Mouse (Mus musculus) intestine, embryonic 15.5 days (tissue): Measurements from ENCODE around the gene Zscan29. TPM values are rescaled to one million over a fixed set of nuclear protein-coding genes. Genes with fewer than 3 reads are reported as not detected.

Experiments used
- ATAC-seq: fragments of 200-750 bp; cut with Nextera tagmentation; 2 replicates; pipeline ENCODE4 v1.8.0; 2017; ENCODE audit warnings: moderate TSS enrichment, moderate library complexity
- H3K27ac ChIP-seq: fragments of 300-500 bp; sonication (generic); 2 replicates; pipeline ENCODE4 v1.5.1; 2015; ENCODE audit warnings: mild to moderate bottlenecking, inconsistent platforms
- H3K27me3 ChIP-seq: fragments of 300-500 bp; sonication (generic); replicated peaks from 2 replicates; pipeline ENCODE4 v1.6.1; 2015; ENCODE audit warnings: inconsistent platforms
- H3K36me3 ChIP-seq: fragments of 300-500 bp; sonication (generic); 2 replicates; pipeline ENCODE4 v1.6.1; 2015; ENCODE audit warnings: inconsistent platforms
- H3K4me1 ChIP-seq: fragments of 300-500 bp; sonication (generic); replicated peaks from 2 replicates; pipeline ENCODE4 v1.6.1; 2015; ENCODE audit warnings: inconsistent platforms
- H3K4me2 ChIP-seq: fragments of 300-500 bp; sonication (generic); replicated peaks from 2 replicates; pipeline ENCODE4 v1.6.1; 2015; ENCODE audit warnings: mild to moderate bottlenecking, inconsistent platforms
- H3K4me3 ChIP-seq: fragments of 300-500 bp; sonication (generic); replicated peaks from 2 replicates; pipeline ENCODE4 v1.5.1; 2015; ENCODE audit warnings: inconsistent platforms
- H3K9ac ChIP-seq: fragments of 300-500 bp; sonication (generic); 2 replicates; pipeline ENCODE4 v1.6.1; 2015; ENCODE audit warnings: inconsistent platforms
- H3K9me3 ChIP-seq: fragments of 300-500 bp; sonication (generic); 2 replicates; pipeline ENCODE4 v1.6.1; 2016; ENCODE audit warnings: inconsistent platforms
- WGBS: fragments of 180-500 bp; shearing (Covaris S2); methylation state at CpG from one replicate; pipeline ENCODE4 v1.1.7; 2015; 5-methylcytosine and 5-hydroxymethylcytosine counted together
- polyA plus RNA-seq: library from polyadenylated mRNA; unstranded; fragments of >200 nt; fragmentation: Nextera tagmentation; extraction: Ambion mirVana; gene quantifications from 2 replicates; pipeline ENCODE4 v1.2.1, GENCODE M21; 2015

Zscan29 gene
- 8.6 and 8.9 TPM in 2 replicates for polyA plus RNA-seq

DNA sequence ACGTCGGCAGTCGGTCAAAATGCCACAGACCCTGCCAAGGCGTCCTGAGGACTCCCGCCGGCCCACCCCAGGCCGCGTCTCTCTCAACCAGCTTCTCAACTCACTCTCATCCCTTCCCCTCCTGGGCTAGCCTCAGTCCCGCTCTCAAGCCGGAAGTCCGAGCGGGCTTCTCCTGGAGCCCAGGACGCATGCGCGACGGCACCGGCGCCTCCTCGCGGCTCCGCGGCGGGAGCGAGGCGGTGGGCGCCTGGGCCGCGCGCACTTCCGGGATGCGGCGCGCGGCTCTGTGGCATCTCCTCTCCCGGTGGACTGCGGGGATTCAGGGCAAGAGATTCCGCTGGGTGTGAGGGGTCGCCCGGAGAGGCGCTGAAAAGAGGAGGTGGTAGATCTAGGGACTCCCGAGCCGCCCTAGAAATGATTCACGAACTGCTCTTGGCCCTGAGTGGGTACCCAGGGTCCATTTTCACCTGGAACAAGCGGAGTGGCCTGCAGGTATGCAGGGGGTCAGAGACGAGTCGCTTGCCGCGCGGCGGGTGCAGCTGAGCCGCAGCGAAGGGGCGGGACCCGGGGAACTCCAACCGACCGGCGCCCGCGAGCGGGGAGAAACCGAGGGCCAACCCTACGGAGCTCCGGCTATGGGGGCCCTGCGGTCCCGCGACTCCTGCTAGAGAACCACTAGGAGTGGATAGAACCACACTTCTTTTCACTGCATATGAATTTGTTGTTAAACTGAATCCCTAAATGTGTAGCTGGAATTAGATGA is at the start of gene Zscan29:
TSS of gene Zscan29 (minus strand) at position 146 of the 763 bp plus-strand sequence.
- Histone ChIP-seq H3K9ac (peak within 1 kb of the TSS; percentile 89), H3K4me3 (peak within 1 kb of the TSS; percentile 85), H3K4me1 (peaks cover 13% of the 10 kb centered on the region), H3K9me3 (no peaks in the 10 kb centered on the region), H3K36me3 (peaks cover 3% of the 10 kb centered on the region; the same call in 1 of the 2 replicates), H3K4me2 (peak within 1 kb of the TSS; percentile 77), H3K27ac (peak within 1 kb of the TSS; percentile 89), H3K27me3 (no peaks in the 10 kb centered on the region)
- WGBS: under 1% methylated on average over 64 of the region's 66 CpGs
- peak; percentile 98 for ATAC-seq

DNA sequence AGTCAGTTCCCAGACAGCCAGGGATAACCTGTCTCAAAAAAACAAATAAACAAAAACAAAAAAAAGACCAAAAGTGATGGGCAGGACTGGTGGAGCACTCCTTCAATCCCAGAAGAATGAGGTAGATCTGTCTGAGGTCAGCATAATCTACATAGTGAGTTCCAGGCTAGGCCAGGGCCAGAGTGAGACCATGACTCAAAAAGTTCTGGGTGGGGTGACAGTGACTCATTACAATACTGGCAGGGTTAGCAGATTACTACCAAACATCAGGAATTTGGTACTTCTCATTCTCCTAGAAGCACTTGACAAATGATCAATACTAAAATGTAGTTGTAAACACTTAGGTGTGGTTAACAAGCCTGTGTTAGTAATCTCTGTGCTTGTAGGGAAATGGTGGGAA is 49.1 kb upstream of the Zscan29 start:
- H3K36me3 ChIP-seq: peaks cover 13% of the 10 kb centered on the region
- no peak overlapping the region for H3K4me3 ChIP-seq
- no peak overlapping the region for H3K4me2 ChIP-seq
- no peaks in the 10 kb centered on the region for H3K4me1 ChIP-seq
- 0 out of 2 replicates have a peak, but pooled peaks cover 3% of the 10 kb centered on the region for H3K9me3 ChIP-seq
- no peak overlapping the region for H3K9ac ChIP-seq
- no peak for ATAC-seq
- no peak overlapping the region for H3K27ac ChIP-seq
- H3K27me3 ChIP-seq: no peaks in the 10 kb centered on the region

DNA sequence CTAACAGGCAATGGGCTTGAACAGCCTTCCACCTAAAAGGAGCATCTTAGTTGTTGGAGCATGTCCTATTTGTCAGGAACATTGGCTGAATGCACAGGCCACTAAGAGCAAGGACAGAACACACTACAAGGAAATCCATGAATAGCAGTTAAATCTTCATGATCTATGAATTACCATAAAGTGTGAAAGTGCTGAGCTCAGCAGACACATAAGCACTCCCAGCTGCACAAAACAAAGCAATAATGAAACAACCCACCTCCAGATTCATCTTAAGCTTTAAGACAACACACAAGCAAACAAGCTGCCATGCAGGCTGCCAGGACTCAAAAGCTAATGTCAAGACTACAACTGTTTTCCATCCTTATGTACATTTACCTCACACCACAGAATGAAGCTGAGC is 48.3 kb upstream of the Zscan29 start:
- no peak for ATAC-seq
- H3K36me3 ChIP-seq: peaks cover 17% of the 10 kb centered on the region

DNA sequence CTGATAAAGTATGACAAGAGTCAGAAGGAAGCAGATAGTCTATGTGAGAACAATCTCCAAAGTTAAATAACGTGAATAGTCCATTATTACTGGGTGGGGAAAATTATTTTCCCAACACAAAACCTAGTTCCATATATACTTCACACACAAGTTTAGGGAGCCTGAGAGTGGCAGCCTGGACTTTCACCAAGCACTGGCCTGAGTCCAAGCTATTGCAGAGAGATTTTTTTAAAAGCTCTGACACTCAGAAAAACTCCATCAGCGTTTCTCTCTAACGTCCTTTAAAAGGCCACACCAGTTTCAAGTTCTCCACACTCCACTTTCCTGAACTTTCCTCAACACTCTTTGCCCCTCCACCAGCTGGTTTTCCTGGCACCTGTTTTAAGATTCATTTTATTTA is 43.6 kb upstream of the Zscan29 start:
- Histone ChIP-seq H3K27ac (no peak overlapping the region), H3K9ac (no peak overlapping the region), H3K27me3 (no peaks in the 10 kb centered on the region), H3K4me1 (no peaks in the 10 kb centered on the region), H3K9me3 (0 out of 2 replicates have a peak, but pooled peaks cover 3% of the 10 kb centered on the region), H3K4me3 (no peak overlapping the region), H3K36me3 (peaks cover 25% of the 10 kb centered on the region), H3K4me2 (no peak overlapping the region)
- no peak for ATAC-seq
- 80% methylated on average over 3 of the region's 3 CpGs for WGBS

More for the DNA sequence above, 48.3 kb upstream of the Zscan29 start:
- Histone ChIP-seq H3K4me1 (no peaks in the 10 kb centered on the region), H3K9ac (no peak overlapping the region), H3K27ac (no peak overlapping the region), H3K9me3 (0 out of 2 replicates have a peak, but pooled peaks cover 3% of the 10 kb centered on the region), H3K27me3 (no peaks in the 10 kb centered on the region), H3K4me3 (no peak overlapping the region), H3K4me2 (no peak overlapping the region)

DNA sequence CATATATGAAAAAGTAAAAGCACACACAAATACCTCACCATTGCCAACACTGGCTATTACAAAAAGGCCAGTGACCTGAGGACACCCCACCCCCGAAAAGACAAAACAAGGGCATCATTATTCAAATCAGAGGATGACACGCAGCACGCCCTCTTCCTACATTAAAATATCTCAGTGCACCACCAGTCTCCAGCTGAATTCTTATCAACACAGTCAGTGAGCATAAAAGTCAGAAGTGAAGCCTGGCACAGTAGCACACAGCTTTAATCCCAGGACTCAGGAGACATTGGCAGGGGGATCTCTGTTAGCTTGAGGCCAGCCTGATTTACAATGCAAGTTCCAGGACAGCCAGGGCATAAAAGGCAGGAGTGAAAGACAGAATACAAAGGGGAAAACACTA is 35.6 kb upstream of the Zscan29 start:
- ATAC-seq: no peak
- H3K4me3 ChIP-seq: no peak overlapping the region
- 91% methylated on average over 3 of the region's 3 CpGs for WGBS
- no peaks in the 10 kb centered on the region for H3K9me3 ChIP-seq
- no peak overlapping the region for H3K27ac ChIP-seq
- no peaks in the 10 kb centered on the region for H3K27me3 ChIP-seq
- no peak overlapping the region for H3K4me2 ChIP-seq
- peaks cover 39% of the 10 kb centered on the region for H3K36me3 ChIP-seq
- no peaks in the 10 kb centered on the region for H3K4me1 ChIP-seq
- no peak overlapping the region for H3K9ac ChIP-seq

DNA sequence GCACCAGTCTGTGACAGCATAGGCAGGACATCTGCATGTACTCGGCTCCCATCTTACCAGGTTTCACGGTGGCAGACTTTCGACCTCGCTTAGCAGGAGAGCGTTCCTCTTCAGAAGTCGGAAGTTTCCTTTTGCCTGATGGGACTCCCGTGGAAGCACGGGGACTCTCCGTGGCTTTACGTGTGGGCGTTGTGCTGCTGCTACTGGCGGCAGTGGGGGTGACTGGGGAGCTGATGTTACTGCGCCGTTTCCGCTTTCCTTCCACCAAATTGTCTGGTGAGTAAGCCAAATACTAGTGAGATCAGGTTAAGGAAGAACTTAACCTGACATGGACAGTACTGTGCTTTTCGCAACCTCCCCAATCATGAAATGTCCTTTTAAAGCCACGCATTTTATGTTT is 33.4 kb upstream of the Zscan29 start:
- Histone ChIP-seq H3K4me3 (no peak overlapping the region), H3K9ac (no peak overlapping the region), H3K4me1 (no peaks in the 10 kb centered on the region), H3K4me2 (no peak overlapping the region), H3K27ac (no peak overlapping the region), H3K27me3 (no peaks in the 10 kb centered on the region), H3K9me3 (no peaks in the 10 kb centered on the region), H3K36me3 (peaks cover 31% of the 10 kb centered on the region)
- WGBS: 93% methylated on average over 17 of the region's 17 CpGs
- ATAC-seq: no peak

DNA sequence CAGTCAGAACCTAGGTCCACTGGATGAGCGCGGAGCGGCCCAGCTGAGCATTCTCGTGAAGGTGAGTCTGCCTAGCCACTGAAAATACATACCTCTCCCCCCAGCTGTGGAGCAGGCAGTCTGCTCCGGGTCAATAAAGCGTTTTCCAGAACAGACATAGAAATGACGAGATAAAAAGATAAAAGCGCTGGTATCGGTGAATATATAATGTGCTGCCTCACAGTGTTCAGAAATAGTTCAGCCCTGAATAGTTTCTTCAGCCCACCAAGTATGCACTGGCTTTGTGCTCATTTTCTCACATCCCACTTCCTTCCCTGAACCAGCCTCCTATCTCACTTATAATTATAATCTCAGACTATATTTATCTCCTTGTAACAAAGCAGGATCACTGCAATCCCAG is 24.5 kb upstream of the Zscan29 start:
- H3K9me3 ChIP-seq: no peaks in the 10 kb centered on the region
- H3K27ac ChIP-seq: no peak overlapping the region
- no peak overlapping the region for H3K9ac ChIP-seq
- ATAC-seq: no peak
- H3K4me2 ChIP-seq: no peak overlapping the region
- peaks cover 52% of the 10 kb centered on the region for H3K36me3 ChIP-seq
- H3K4me1 ChIP-seq: no peaks in the 10 kb centered on the region
- WGBS: 91% methylated on average over 9 of the region's 9 CpGs
- no peak overlapping the region for H3K4me3 ChIP-seq
- H3K27me3 ChIP-seq: no peaks in the 10 kb centered on the region

DNA sequence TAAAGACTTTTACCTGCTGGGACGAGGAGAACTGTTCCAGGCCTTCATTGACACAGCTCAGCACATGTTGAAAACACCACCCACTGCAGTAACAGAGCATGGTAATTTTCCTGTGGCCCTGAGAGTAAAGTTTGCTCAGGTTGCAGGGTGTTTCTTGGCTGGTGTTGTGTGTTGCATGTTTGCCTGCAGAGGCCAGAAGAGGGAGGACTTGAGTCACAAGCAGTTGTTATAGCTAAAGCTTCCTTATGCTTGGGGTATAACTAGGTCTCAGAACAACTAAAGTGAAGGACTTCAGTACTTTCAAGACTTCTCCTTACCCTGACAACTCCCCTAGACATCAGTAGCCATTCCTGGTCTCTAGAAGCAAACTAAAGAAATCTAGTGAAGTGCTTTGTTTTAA is 17.6 kb upstream of the Zscan29 start:
- no peak overlapping the region for H3K4me3 ChIP-seq
- no peak overlapping the region for H3K4me2 ChIP-seq
- H3K4me1 ChIP-seq: no peaks in the 10 kb centered on the region
- H3K27me3 ChIP-seq: no peaks in the 10 kb centered on the region
- H3K9me3 ChIP-seq: no peaks in the 10 kb centered on the region
- H3K27ac ChIP-seq: no peak overlapping the region
- ATAC-seq: no peak
- 80% methylated on average over 1 of the region's 1 CpGs for WGBS
- H3K9ac ChIP-seq: no peak overlapping the region
- H3K36me3 ChIP-seq: peaks cover 40% of the 10 kb centered on the region

DNA sequence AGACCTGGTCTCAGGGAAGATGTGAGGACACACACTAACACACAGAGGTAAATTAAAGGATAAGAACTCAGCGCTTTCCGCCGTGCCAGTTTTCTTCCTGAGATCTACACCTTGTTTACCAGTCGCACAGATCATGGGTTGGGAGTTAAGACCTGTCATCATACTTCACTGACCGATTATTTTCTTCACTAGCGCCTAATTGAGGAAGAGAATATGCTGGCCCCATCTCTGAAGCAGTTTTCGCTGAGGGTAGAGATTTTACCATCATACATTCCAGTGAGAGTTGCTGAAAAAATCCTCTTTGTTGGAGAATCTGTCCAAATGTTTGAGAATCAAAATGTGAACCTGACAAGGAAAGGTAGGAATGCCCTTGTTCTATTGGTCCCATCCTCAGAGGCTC is 13.2 kb upstream of the Zscan29 start:
- no peak overlapping the region for H3K4me2 ChIP-seq
- H3K27me3 ChIP-seq: no peaks in the 10 kb centered on the region
- H3K36me3 ChIP-seq: peaks cover 20% of the 10 kb centered on the region
- 94% methylated on average over 7 of the region's 7 CpGs for WGBS
- H3K27ac ChIP-seq: no peak overlapping the region
- ATAC-seq: no peak
- H3K4me3 ChIP-seq: no peak overlapping the region
- H3K9me3 ChIP-seq: no peaks in the 10 kb centered on the region
- H3K9ac ChIP-seq: no peak overlapping the region
- no peaks in the 10 kb centered on the region for H3K4me1 ChIP-seq

DNA sequence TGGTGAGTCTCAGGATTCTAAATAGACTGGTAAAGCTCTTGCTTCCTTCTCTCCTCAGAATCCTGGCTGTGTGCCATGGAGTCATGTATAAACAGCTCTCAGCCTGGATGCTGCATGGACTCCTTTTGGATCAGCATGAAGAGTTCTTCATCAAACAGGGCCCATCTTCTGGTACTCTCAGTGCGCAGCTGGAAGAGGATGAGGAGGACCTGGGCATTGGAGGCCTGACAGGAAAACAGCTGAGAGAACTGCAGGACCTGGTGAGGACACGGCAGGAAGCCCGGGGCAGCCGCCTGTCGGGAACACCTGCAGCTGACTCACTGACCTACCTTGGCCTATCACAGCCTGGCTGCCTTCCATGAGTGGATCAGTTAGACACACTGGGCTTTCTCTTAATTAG is 12.5 kb upstream of the Zscan29 start:
- Histone ChIP-seq H3K9me3 (no peaks in the 10 kb centered on the region), H3K4me1 (no peaks in the 10 kb centered on the region)

DNA sequence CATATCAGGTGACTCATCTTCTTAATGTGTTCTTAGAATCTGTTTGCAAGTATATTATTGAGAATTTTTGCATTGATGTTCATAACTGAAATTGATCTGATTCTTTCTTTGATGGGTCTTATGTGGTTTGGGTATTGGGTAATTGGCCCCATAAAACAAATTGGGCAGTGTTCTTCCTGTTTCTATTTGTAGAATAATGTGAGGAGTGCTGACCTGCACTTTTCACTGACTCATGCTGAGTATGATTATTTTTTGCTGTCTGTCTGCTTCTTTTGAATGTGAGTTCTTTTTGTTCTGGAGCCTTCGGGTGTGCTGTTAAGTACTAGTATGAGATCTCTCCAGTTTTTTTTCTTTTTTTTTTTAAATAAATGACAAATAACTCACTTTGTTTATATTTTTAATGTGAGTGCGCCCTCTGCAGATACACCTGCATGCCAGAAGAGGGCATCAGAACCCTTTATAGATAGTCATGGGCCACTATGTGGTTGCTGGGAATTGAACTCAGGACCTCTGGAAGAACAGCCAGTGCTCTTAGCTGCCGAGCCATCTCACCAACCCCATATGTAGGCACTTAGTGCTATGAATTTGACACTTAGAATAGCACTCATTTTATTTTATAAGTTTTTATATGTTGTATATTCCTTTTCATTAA is 8.0 kb upstream of the Zscan29 start:
- H3K4me1 ChIP-seq: no peaks in the 10 kb centered on the region
- H3K36me3 ChIP-seq: peaks cover 14% of the 10 kb centered on the region
- H3K9me3 ChIP-seq: no peaks in the 10 kb centered on the region
- H3K9ac ChIP-seq: no peak overlapping the region
- no peak overlapping the region for H3K4me3 ChIP-seq
- H3K27me3 ChIP-seq: no peaks in the 10 kb centered on the region
- ATAC-seq: no peak
- H3K4me2 ChIP-seq: no peak overlapping the region
- 90% methylated on average over 3 of the region's 3 CpGs for WGBS
- no peak overlapping the region for H3K27ac ChIP-seq

More for the DNA sequence above, 12.5 kb upstream of the Zscan29 start:
- Histone ChIP-seq H3K36me3 (peaks cover 20% of the 10 kb centered on the region), H3K4me3 (no peak overlapping the region), H3K4me2 (no peak overlapping the region), H3K27me3 (no peaks in the 10 kb centered on the region), H3K9ac (no peak overlapping the region), H3K27ac (no peak overlapping the region)
- no peak for ATAC-seq
- 78% methylated on average over 5 of the region's 5 CpGs for WGBS

DNA sequence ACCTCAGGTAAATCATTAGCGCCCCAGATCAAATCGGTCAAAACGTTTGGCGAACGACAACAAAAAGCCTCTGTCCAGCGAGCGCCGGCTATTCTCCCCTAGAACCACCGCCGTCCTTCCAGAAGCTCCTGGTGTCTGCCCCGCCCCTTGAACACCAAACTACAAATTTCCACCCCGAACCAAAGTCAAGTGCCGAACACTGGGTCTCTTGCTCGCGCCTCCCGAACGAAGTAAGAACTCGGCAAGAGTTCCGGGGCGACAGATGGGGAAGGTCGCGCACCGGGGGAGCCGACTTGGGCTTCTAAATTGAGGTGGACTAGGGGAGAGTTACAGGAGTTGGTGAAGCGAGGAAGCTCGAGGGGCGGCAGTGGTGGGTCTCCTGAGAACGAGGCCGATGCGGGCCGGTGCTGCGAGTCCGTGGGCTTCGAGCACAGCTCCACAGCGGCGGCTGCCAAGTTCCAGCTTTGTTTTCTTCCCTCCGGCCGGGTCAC is 399 bp downstream of the Zscan29 start, which contains the start of gene Tubgcp4:
TSS of gene Tubgcp4 (plus strand) at position 174 of the 491 bp plus-strand sequence.
- Histone ChIP-seq H3K9me3 (no peaks in the 10 kb centered on the region), H3K36me3 (peaks cover 3% of the 10 kb centered on the region; the same call in 1 of the 2 replicates), H3K4me1 (peaks cover 13% of the 10 kb centered on the region), H3K27me3 (no peaks in the 10 kb centered on the region), H3K4me2 (peak within 1 kb of the TSS; percentile 77), H3K9ac (peak within 1 kb of the TSS; percentile 89), H3K4me3 (peak within 1 kb of the TSS; percentile 85), H3K27ac (peak within 1 kb of the TSS; percentile 89)
- under 1% methylated on average over 38 of the region's 38 CpGs for WGBS
- ATAC-seq: peak; percentile 69
